Mouse (Mus musculus): Measurements from ENCODE around the gene 2410015M20Rik. TPM values are rescaled to one million over a fixed set of nuclear protein-coding genes. Genes with fewer than 3 reads are reported as not detected.
A peak's percentile ranks its signal among the peaks of the same experiment; 100 is the strongest.
"Not testable (repeated sequence)": the region's sequence is repeated elsewhere in the genome, so short reads cannot be mapped to it uniquely, and the experiment has no call there.

The 2410015M20Rik gene
- polyA plus RNA-seq, 2 experiments from 2014 or later = 272 to 317 TPM

DNA sequence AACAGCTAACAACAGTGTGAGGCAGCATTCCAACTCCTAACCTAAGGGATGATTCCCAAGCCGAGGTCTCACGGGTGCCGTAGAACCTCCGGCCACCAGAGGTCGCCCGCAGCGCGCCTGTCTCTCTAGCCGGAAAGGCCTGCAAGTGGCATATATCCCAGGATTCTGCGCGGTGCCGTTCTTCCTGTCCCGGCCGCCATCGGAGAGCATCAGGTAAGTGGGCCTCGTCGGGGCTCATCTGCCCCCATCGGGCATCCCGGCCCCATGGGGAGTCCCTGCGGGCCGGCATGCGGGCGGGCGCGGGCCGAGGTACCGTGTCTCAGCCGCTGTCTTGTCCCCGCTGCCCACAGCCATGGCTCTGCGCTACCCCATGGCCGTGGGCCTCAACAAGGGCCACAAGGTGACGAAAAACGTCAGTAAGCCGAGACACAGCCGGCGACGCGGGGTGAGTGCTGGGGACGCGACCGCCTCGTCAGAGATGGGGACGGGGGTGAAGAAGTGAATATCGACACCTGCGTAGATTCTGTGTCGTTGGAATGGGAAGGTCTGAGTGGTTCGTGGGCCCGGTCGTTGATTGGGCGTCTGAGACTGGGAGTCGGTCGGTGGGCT lies 3.8 kb upstream of the 2410015M20Rik start, which contains the start of gene Rpl36:
Gene Rpl36, plus strand, starts transcription at position 181 of the 609 bp plus-strand sequence.
- peak; percentile 66 for ATAC-seq

DNA sequence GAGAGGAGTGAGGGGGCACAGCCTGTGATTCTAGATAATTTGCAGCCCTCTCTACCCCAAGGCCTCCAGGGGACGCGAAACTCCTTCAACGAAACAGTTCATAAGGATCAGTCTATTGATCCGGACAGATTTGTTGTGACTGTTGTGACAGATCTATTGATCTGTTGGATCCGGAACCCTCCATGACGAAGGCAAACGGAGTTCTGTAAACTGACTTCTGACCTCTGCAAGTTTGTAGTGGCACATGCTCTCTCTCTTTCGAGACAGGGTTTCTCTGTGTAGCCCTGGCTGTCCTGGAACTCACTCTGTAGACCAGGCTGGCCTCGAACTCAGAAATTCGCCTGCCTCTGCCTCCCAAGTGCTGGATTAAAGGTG lies 3.0 kb upstream of the 2410015M20Rik start:
- ATAC-seq = not testable (repeated sequence)

DNA sequence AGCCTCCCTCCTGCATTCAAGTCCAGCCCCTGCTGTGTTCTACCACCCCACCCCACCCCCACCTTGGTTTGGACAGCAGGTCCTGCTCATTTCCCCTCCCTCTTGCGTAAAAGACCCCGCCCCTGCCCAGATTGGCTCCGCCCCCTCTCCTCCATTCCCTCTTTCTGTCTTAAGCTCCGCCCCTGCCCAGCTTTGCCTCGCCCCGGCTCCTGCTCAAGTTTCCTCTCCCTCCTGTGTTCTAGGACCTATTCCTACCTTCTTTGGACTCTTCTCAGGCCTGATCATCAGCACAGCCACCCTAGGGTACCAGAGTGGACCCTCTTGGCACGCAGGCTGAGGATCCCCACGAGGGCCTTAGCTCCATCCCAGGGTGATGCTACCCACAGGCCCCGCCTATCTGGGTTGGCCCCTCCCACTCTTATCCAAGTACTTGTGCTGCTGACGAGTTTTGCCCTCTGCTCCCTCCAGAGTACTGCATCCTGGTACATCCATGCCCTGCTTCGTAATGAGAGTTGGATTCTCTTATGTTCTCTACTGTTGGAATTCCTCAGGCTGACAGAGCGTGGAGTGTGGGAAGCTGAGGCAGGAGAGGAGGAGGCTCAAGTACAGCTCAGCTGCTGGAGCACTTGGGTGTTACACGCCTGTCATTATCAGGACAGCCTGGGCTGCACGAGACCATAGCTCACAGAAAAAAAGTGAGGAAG lies 2.4 kb upstream of the 2410015M20Rik start:
- no peak for ATAC-seq

DNA sequence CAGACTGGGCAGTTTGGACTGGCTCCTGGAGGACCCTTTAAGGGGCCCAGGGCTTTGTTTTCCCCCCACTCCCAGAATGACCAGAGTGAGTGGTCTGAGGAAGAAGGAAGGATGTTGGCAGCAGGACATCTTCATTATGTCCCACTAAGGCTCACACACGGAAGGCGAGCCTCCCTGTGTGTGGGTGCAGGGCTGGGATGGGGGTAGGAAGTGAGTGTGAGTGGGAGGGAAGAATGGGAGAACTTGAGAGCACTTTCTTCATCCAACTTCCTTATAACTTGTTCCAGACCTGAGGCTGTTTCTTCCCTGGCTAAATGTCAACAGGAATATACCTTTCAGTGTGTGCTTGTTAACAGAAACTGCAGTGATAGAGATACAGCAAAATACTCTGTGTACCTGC lies 1.8 kb upstream of the 2410015M20Rik start:
- no peak for ATAC-seq

GRCm38 (mm10) chr17:56608699-56609098 lies 872 bp downstream of the 2410015M20Rik start:
- no peak for ATAC-seq

DNA sequence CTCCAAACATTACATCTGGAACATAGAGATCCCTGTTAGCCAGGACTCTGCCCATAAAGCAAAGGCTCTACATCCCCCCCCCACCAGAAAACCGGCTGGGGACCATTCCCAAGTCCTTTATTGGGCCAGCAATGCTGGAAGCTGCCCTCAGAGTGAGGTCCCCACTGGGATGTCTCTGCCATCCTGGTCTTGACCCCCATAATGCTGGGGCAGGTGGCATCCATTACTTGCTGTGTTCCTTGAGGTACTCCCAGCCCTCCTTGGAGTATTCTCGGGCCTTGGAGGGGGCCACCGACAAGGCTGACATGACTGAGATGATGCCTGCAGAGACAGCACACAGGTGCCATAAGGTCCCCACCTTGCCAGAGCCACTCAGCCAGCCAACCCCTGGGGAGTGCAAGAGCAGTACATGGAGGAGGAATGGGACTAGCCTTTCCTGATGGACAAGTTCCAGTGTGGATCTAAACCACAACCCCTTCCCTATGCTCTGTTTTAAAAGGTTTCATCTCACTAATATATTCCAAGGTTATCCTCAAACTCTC lies 2.0 kb downstream of the 2410015M20Rik start:
- ATAC-seq = no peak

GRCm38 (mm10) chr17:56605431-56605830 lies 4.1 kb downstream of the 2410015M20Rik start:
- ATAC-seq = no peak

DNA sequence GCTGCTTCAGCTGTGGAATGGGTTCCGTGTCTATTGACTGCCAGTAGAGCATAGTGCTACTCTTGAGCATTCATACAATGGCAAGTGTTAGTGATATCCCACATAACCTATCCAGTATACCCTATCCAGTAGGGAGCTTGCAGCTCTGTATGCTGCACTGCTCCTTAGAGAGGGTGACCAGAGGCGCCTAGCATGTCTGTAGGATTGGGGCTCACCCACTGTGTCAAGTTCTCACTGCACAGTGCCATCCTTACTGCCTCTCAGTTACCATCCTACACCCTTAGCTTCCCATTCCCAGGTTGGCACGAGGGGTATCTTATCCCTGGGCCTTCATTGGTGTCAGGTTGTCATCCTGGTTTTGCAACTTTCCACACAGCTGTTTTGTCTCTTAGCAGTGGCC lies 5.1 kb downstream of the 2410015M20Rik start:
- ATAC-seq = no peak

GRCm38 (mm10) chr17:56604070-56604380 lies 5.5 kb downstream of the 2410015M20Rik start:
- ATAC-seq = no peak

DNA sequence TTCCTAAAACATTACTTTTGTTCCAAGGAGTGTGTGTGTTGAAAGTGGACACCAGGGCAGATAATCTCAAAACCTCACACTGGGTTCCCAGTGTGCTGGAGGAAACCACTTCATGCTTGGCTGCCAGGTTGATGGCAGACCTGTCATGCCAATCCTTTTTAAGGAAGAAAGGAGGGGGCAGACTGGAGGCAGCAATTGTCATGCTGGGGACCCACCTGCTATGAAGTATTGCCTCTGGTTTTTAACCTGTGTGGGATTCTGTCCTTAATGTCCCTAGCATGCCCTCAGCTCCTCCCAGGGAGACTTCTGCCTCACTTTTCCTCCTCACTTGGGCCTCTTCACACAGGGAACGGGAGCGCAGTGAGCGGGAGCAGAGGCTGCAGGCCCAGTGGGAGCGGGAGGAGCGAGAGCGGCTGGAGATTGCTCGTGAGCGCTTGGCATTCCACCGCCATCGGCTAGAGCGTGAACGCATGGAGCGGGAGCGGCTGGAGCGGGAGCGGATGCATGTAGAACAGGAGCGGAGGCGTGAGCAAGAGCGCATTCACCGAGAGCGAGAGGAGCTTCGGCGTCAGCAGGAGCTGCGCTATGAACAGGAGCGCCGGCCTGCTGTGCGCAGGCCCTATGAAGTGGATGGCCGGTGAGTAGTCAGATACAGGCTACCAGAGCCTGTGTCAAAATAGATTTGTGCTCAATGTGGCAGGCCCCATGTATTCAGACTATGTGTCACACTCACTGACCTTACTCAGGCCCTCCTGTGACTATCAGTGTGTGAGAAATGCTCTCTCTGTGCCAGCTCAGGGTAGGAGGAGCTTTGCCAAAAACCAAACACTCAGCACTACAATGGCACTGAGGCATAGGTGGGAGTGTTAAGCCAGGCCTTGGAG lies 6.1 kb downstream of the 2410015M20Rik start:
- ATAC-seq = no peak

DNA sequence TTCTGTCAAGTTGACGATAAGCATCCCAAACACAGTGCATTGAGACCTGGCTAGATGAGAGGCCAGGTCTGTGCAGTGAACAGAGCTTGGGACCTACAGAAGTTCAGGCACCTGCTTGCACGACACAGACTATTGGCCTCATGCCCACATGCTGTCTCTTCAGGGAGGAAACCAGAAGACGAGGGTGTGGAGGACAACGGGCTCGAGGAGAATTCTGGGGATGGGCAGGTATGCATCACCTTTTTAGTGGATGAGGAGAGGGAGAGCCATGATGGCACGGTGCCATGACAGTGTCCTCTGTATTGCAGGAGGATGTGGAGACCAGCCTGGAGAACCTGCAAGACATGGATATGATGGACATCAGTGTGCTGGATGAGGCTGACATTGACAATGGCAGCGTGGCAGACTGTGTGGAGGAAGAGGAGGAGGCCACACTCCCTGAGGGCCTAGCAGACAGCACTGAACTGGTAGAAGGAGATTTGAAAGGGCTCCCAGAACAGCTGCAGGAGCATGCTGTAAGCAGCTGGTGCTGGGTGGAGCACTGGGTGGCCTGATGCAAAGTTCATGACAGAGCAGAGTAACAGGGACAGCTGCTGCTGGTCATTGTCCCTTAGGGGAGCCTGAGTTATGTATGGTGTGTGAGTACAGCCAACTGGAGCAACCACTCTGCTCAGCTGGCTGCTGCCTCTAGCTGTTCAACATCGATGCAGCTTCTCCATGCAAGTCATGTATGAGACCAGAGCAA lies 15.9 kb downstream of the 2410015M20Rik start:
- ATAC-seq = no peak

DNA sequence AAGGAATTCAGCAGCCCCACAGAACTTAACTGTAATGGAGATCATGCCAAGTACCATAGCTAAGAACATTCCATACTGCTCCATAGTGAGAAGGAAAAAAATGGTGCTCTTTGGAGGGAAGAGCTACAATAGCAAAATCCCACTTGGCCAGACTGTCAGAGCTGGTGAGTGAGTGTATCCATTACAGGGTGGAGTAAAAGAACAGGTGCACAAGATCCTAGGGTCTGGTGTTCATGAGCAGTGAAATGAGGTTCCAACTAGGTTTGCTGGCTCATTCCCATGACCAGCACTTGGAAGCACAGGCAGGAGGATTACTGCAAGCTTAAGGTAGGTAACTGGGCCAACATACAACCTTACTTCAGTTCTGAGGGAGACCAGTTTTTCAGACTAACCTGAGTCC lies 17.0 kb downstream of the 2410015M20Rik start:
- ATAC-seq = no peak

DNA sequence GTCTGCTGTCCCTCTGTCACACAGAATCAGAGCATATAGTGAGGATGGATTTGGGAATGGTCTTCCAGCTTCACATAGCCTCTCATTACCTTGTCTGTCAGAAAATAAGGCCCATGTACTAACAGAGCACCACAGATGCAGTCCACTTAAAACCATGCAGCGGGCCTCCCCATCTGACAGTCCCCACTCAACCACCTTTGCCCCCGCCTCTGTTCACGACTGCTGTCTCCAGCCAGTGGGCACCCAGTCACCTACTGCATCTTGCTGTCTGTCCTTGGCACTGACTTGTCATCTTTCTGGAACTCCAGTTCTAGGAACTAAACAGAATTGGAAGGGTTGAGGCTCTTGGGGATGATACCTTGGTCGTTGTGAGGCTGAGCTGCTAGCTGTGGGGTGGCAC lies 20.6 kb downstream of the 2410015M20Rik start:
- ATAC-seq = no peak

DNA sequence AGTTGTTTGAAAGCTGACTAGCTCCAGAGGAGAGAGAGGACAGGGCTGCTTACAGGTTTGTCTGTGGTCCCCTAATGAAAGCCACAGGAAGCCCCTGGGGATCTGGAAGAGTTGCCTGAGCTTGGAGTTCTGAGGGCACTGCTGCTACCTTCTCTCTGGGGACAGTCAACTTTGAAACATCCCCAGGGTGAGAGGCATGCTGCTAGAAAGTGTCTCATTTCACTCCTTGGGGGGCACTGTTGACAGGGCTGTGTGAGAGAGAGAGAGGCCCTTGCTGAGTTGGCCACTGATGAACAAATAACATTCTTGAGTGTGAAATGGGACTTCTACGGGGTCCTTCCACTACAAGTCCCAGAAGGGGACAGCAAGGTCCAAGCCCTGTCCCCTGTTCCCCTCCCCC lies 21.8 kb downstream of the 2410015M20Rik start:
- no peak for ATAC-seq

DNA sequence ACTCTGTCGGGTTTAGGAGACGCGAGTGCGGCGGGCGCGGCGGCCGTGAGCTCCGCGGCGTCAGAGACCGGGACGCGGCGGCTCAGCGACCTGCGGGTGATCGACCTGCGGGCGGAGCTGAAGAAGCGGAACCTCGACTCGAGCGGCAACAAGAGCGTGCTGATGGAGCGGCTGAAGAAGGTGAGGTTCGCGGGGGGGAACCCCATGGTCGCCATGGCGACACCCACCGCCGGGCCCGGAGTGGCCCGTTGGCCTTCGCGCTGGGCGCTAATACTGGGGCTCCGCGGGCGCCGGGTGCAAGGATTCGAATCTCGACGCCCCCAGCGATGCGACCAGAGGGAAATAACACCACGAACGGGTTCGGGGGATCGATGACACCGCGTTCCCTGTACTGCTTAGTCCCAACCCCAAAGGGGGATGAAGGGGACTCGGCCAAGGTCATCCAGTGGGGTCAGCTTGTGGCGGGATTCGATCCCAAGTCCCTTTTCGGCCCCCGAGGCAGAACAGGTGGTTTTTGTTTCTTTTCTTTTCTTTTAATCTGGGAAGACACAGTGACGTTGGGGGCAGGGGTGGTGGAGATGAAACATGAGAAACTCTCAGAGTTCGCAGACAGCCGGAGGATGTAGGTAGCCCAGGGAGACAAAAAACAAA lies 24.3 kb downstream of the 2410015M20Rik start:
- ATAC-seq = peak; percentile 30

DNA sequence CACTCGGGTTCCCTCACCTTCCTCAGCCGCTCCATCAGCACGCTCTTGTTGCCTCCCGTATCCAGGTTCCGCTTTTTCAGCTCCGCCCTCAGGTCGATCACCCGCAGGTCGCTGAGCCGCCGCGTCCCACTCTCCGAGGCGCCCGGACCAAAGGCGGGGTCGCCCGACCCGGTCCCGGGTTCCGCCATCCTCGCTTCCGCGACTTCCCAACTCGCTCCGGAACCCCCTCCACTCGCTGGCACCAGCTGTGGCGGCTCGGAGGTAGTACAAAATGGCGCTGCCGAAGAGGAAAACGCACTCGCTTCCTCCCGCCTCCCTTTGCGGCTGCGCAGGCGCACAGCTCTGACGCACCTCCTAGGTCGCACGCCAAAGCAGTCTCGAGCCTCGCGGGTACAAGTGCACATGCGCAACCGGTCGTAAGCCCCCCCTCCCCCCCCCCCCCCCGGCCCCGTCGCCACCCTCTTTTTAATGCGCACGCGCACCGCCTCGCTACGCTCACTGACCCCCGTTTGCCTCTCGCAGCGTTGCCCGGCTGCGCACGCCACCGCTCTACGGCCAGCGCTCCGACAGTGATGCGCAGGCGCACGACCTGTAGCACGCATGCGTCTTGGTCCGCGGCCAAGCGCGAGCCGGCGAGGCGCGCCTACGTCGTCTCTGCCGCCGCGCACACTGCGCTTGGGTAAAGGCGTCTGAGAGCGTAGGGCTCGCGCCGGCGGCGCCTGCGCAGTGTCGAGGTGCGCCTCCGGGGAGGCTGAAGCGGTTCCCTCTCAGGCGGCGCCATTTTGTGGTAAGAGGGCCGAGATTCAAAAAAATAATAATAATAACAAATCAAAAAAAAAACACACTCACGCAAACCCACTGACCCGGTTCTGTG lies 25.1 kb downstream of the 2410015M20Rik start, which contains the start of the genes Safb2 and Safb:
Gene Safb2, minus strand, starts transcription at position 329 of the 874 bp plus-strand sequence.
Gene Safb, plus strand, starts transcription at position 569 of the 874 bp plus-strand sequence.
- peak; percentile 81 for ATAC-seq

GRCm38 (mm10) chr17:56583611-56584256 lies 25.8 kb downstream of the 2410015M20Rik start:
- ATAC-seq = no peak

DNA sequence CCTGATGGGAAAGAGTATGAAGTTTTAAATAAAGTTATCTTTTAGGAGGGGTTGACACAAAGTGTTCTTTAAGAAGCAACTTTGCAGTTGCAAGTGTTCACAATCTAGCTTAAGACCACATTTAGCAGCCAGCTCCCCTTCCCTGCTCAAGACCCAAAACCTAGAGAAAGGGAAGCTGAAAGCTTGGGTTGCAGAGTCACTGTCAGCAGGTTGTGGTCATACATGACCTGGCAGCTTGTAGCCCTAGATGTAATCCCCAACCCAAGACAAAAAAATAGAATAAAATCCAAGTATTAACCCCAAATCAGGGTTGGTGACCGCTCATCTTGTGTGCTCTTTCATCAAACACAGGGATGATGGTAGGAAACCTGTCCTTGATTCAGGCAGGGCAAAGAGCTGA lies 26.5 kb downstream of the 2410015M20Rik start:
- no peak for ATAC-seq

DNA sequence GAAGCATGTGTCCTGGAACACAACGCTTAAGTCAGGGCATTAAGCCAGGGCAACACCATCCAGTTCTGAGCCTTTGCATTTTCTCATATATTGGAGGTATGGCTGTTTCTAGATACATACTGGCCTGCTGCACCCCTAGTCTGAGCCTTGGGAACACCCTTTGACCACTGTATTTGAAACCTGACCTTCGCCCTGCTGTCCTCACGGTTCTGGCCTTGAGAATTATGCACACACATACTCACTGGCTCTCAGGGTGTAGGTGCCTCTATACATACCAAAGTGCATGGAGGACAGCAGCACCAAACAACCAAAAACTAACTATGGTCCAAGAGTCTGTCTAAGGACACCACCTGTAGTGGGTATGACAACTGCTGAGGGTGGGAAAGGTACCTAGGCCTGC lies 36.6 kb downstream of the 2410015M20Rik start:
- ATAC-seq = no peak

DNA sequence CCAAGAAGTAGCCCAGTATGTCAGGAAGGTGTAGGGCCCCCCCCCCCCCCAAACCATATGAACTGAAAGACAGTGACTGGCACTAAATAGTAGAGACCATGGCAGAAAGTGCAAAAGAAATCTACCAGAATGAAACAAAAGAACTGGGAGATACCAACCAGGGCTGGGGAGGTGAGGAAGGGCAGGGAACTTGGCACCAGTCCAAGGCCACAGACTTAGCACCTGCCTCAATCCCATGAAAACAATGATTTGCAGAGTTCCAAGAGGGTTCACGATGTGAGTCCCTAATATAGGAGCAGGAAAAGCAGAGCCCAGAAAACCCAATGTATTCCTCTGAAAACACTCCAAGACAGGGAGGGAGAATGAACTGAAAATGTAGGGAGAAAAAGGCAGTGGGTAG lies 37.4 kb downstream of the 2410015M20Rik start:
- ATAC-seq = no peak

All from activated CD4-positive, CD25-positive, alpha-beta regulatory T cell, adult 4 months (primary cell).